Mouse (Mus musculus) regulatory T cell (primary cell): Measurements from ENCODE around the gene Sec61b.

Experiments used
- in situ Hi-C: fragments of 300-600 bp; cut with MboI, MseI; formaldehyde crosslinking; loops from one replicate; pipeline ENCODE4 v1.15.1; 2025; ENCODE audit warnings: high pct_unique_total_duplicates

Sec61b gene

GRCm38 (mm10) chr4:47480095-47480494, 5.6 kb downstream of the Sec61b start:
- in situ Hi-C loops, result no loop called here

GRCm38 (mm10) chr4:47480576-47480975, 6.1 kb downstream of the Sec61b start:
- in situ Hi-C loops, result no loop called here

DNA sequence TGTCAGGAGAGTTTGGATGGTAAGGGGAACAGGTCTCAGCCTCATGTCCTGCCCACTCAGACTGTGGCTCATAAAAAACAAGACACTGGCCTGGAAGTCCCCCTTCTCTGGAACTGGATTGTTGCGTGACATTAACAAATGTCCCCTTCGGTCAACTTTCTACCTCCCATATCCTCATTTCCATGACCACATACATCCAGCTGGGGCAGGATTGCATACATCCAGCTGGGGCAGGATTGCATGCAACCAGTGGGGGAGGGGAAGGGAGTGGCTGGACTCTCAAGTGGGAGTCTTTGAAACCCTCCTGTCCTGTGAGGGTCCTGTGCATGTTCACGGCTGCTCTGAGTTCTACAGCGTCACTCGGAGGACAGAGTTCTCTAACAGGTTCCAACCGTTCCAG, 16.8 kb downstream of the Sec61b start:
- in situ Hi-C loops, result no loop called here

- in situ Hi-C loops, result no loop called here
These were observed 18.0 kb downstream of the Sec61b start for GRCm38 (mm10) chr4:47492311-47493086.

DNA sequence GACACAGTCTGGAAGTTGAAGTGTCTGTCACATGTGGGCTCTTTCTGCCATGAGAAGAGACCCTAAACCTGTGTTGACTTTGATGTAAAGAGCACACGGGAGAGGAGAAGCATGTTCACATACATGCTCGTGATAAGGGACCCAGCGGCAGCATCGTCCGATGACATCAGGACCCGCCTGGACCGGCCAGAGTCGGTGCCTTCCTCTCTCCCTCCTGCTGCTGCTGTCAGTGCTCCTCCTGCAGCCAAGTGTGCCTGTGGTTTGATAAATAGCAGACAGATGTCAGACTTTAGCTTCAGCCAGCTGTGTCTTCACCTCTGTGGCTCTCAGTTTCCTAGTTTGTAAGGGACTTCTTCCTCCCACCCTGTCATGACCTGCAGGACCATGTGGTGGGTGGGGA, 19.0 kb downstream of the Sec61b start:
- in situ Hi-C loops, result no loop called here

GRCm38 (mm10) chr4:47494137-47494536, 19.7 kb downstream of the Sec61b start:
- in situ Hi-C loops, result no loop called here

- in situ Hi-C loops, result no loop called here
These were observed 20.2 kb downstream of the Sec61b start for GRCm38 (mm10) chr4:47494686-47495085.

DNA sequence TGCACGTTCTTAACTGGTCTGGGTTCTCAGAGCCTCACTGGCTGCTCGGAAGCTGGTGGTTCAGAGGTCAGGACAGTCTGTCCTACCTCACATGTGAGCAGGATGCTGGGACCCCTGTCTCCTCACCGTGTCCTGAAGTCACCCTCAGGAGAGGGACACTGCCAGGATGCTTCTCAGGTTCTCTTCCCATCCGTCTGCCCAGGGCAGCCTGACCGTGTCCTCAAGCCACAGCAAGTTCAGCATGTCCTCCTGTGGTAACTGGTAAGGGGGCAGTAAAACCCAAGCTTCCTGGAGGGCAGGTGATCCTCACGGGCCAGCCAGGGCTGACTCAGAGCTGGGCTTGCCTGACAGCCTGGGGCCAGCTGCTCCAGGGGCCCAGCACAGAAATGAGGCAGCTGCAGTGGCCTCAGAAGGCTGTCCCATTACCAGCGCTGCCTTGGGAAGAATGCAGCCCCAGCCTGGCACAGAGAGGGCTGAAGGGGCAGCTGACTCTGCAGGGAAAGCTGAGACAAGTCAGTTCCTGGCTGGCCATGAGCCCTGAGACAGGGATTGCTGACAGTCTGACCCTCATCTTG, 23.4 kb downstream of the Sec61b start:
- in situ Hi-C loops, result no loop called here

- in situ Hi-C loops, result no loop called here
These were observed 24.7 kb downstream of the Sec61b start for GRCm38 (mm10) chr4:47499121-47499545.

DNA sequence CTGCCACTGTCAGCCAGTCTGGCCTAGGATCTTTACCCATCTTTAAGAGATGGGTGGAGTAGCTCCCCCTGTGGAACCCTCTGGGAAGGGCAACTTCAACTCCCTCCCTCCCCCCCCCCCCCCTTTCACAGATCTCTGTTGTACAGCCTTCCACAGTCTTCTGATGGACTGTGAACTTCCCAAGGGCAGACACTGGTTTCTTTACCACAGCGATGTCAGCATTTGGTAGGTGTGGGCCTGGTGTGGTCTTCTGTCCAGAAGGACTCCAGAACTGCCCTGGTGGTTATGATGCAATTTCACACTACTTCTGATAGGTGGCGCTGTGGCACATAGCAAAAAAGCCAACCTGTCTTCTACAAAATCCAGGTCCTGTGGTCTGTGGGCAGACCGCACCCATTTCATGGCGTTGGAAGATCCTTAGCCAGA, 28.1 kb downstream of the Sec61b start:
- in situ Hi-C loops, result no loop called here

GRCm38 (mm10) chr4:47503045-47503444, 28.6 kb downstream of the Sec61b start:
- in situ Hi-C loops, result no loop called here

- in situ Hi-C loops, result no loop called here
These were observed 30.5 kb downstream of the Sec61b start for GRCm38 (mm10) chr4:47504841-47505517.

- in situ Hi-C loops, result no loop called here
These were observed 44.2 kb downstream of the Sec61b start for GRCm38 (mm10) chr4:47518551-47519181.

DNA sequence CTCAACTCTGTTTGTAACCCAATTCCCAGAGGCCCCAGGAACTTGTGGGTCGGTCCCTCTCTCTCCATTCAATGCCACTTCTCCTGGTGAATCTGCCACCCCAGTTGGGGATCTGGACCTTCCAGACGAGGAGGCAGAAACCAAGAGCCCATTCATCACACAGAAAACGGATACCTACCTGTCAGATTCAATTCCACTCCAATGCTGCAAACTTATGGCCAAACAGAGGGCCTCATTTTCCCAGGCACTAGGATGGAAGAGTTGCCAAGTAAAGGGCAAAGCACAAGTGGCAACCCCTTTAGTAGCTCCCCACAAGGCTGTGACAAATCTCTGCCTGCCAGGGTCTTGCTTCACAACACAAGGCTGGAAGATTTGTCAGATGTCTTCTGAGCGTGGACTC, 45.6 kb downstream of the Sec61b start:
- in situ Hi-C loops, result no loop called here

DNA sequence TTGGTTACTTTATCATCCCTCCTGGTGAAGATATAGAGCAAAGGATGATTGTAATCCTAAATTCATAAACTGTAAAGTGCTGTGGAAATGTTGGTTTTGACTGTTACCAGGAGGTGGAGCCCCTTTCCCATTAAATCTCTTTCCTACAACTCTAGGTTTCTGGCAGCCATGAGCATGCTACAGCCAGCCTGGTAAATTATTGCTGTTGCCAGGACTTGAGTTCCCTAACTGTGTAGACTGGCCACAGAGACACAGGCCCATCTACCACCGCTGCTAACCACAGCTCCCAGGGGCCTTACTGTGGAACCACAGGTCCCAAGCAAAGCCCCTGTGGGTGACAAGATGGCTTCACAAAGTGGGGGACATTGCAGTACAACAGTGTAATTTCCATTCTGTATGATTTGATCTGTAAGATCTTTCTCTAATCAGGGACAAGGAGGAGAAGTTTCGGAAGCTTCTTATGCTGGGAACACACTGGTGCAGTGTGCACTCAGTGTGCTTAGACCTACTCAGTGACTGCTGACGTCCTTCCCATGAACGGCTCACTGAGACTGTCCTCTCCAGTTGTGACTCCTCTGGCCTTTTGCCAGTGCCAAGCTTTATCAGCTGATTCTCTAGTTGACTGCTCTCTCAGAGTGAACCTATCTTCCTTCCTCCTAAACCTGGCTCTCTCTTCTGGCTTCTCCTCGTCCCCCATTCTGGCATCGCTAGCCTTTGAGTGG, 47.6 kb downstream of the Sec61b start:
- in situ Hi-C loops, result no loop called here

DNA sequence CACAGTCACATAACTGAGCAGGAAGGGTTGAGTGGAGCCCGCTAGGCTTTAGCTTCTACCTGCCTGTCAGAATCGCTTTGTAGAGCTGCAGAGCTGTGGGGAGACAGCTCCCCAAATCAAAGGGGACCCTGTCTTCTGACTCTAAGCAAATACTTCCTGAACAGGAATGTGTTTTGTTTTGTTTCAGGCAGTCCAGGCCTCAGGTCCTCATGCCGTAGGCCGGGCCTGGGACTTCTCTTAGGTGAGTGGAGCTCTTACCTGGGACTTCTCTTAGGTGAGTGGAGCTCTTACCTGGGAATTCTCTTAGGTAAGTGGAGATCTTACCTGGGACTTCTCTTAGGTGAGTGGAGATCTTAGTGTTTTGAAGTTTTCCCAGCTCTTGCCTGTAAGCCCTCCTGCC, 55.4 kb downstream of the Sec61b start:
- in situ Hi-C loops, result no loop called here
